Mouse (Mus musculus) lung, adult 2 months (tissue): ENCODE measurements around the gene Limk2.

Experiments used
- CTCF ChIP-seq: fragments of 200-500 bp; IDR thresholded peaks from 2 replicates; pipeline ENCODE4 v1.5.1; 2011; ENCODE audit warnings: mild to moderate bottlenecking, low read length, control low read depth; ENCODE audit not compliant: insufficient read depth
- POLR2A ChIP-seq: fragments of 200-500 bp; IDR thresholded peaks from 2 replicates; pipeline ENCODE4 v1.6.1; 2011; ENCODE audit warnings: low read depth, mild to moderate bottlenecking, control low read depth, low read length, borderline replicate concordance; ENCODE audit errors: extremely low read depth

DNA sequence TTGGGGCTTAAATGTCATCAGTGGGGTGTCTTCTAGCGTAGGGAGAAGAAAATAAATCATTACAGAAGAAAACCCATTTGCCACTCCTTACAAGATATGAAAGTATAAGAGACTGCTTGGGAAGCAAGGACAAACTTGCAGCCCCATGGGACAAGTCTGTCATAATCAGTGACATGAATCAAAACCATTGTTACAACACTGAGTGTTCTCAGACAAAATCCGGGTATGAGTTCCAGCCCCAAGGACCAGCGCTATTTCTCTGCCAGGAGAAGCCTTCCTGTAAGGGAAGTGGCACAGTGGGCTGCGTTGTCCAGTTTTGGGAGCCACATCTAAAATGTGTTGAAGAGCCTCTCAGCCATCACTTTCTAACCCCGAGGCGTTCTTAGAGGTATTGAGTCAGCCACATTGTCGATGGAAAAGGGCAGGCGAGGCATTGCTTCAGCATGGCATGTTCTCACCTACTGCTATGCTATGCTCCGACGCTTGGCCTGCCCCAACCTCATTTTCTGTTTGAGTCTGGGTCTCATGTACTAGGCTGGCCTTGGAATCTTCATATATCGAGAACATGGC is 74.8 kb downstream of the Limk2 start:
- no peak for TF ChIP-seq POLR2A
- no peak for TF ChIP-seq CTCF
